Mouse (Mus musculus): Measurements from ENCODE around the gene Ptpn11. TPM values are rescaled to one million over a fixed set of nuclear protein-coding genes. Genes with fewer than 3 reads are reported as not detected.

The Ptpn11 gene
- polyA plus RNA-seq, 1 experiment from 2014 or later, result 21.5 TPM

GRCm38 (mm10) chr5:121157489-121157888 lies 33.7 kb downstream of the Ptpn11 start:
- H3K36me3 ChIP-seq (ENCODE audit: control insufficient read depth, insufficient read depth, low read length), result peaks cover 42% of the 10 kb centered on the region
- H3K4me1 ChIP-seq (replicated peaks; ENCODE audit: control insufficient read depth, insufficient read depth, low read length), result no peaks in the 10 kb centered on the region
- no peaks in the 10 kb centered on the region for H3K27me3 ChIP-seq (replicated peaks; ENCODE audit: control insufficient read depth, insufficient read depth, low read length)
- H3K9me3 ChIP-seq (ENCODE audit: control insufficient read depth, low read length), result no peaks in the 10 kb centered on the region
- no peak for ATAC-seq (replicated peaks; ENCODE audit: low FRiP score)
- no peak for DNase-seq (ENCODE audit: low spot score)
- H3K9ac ChIP-seq (ENCODE audit: low read depth, low read length), result no peak overlapping the region
- H3K27ac ChIP-seq (ENCODE audit: low read depth, low read length), result no peak overlapping the region
- WGBS, result 91% methylated on average over 5 of the region's 5 CpGs
- no peak overlapping the region for H3K4me2 ChIP-seq
- no peak overlapping the region for H3K4me3 ChIP-seq (ENCODE audit: low read depth, low read length)

GRCm38 (mm10) chr5:121157017-121157416 lies 34.2 kb downstream of the Ptpn11 start:
- H3K9ac ChIP-seq (ENCODE audit: low read depth, low read length), result no peak overlapping the region
- no peaks in the 10 kb centered on the region for H3K27me3 ChIP-seq (replicated peaks; ENCODE audit: control insufficient read depth, insufficient read depth, low read length)
- no peaks in the 10 kb centered on the region for H3K9me3 ChIP-seq (ENCODE audit: control insufficient read depth, low read length)
- no peak overlapping the region for H3K27ac ChIP-seq (ENCODE audit: low read depth, low read length)
- H3K4me1 ChIP-seq (replicated peaks; ENCODE audit: control insufficient read depth, insufficient read depth, low read length), result no peaks in the 10 kb centered on the region
- no peak overlapping the region for H3K4me3 ChIP-seq (ENCODE audit: low read depth, low read length)
- no peak for ATAC-seq (replicated peaks; ENCODE audit: low FRiP score)
- H3K4me2 ChIP-seq, result no peak overlapping the region
- WGBS, result 78% methylated on average over 2 of the region's 2 CpGs
- H3K36me3 ChIP-seq (ENCODE audit: control insufficient read depth, insufficient read depth, low read length), result peaks cover 42% of the 10 kb centered on the region
- DNase-seq (ENCODE audit: low spot score), result no peak

- Histone ChIP-seq H3K36me3 (ENCODE audit: control insufficient read depth, insufficient read depth, low read length) (peaks cover 38% of the 10 kb centered on the region), H3K4me2 (no peak overlapping the region), H3K27me3 (replicated peaks; ENCODE audit: control insufficient read depth, insufficient read depth, low read length) (no peaks in the 10 kb centered on the region), H3K4me1 (replicated peaks; ENCODE audit: control insufficient read depth, insufficient read depth, low read length) (no peaks in the 10 kb centered on the region), H3K9ac (ENCODE audit: low read depth, low read length) (no peak overlapping the region), H3K4me3 (ENCODE audit: low read depth, low read length) (no peak overlapping the region), H3K27ac (ENCODE audit: low read depth, low read length) (no peak overlapping the region), H3K9me3 (ENCODE audit: control insufficient read depth, low read length) (no peaks in the 10 kb centered on the region)
- WGBS, result 94% methylated on average over 4 of the region's 4 CpGs
- no peak for ATAC-seq (replicated peaks; ENCODE audit: low FRiP score)
- DNase-seq (ENCODE audit: low spot score), result no peak
Observed at GRCm38 (mm10) chr5:121156121-121156520, 35.1 kb downstream of the Ptpn11 start.

GRCm38 (mm10) chr5:121150684-121151083 lies 40.5 kb downstream of the Ptpn11 start:
- WGBS, result 82% methylated on average over 4 of the region's 4 CpGs
- no peak overlapping the region for H3K27ac ChIP-seq (ENCODE audit: low read depth, low read length)
- H3K9ac ChIP-seq (ENCODE audit: low read depth, low read length), result no peak overlapping the region
- peaks cover 35% of the 10 kb centered on the region for H3K36me3 ChIP-seq (ENCODE audit: control insufficient read depth, insufficient read depth, low read length)
- H3K4me1 ChIP-seq (replicated peaks; ENCODE audit: control insufficient read depth, insufficient read depth, low read length), result no peaks in the 10 kb centered on the region
- H3K27me3 ChIP-seq (replicated peaks; ENCODE audit: control insufficient read depth, insufficient read depth, low read length), result no peaks in the 10 kb centered on the region
- H3K9me3 ChIP-seq (ENCODE audit: control insufficient read depth, low read length), result no peaks in the 10 kb centered on the region
- ATAC-seq (replicated peaks; ENCODE audit: low FRiP score) (no peak), DNase-seq (ENCODE audit: low spot score) (no peak)
- H3K4me2 ChIP-seq, result no peak overlapping the region
- H3K4me3 ChIP-seq (ENCODE audit: low read depth, low read length), result no peak overlapping the region

GRCm38 (mm10) chr5:121149246-121149645 lies 42.0 kb downstream of the Ptpn11 start:
- no peak overlapping the region for H3K27ac ChIP-seq (ENCODE audit: low read depth, low read length)
- peaks cover 38% of the 10 kb centered on the region for H3K36me3 ChIP-seq (ENCODE audit: control insufficient read depth, insufficient read depth, low read length)
- no peak for DNase-seq (ENCODE audit: low spot score)

GRCm38 (mm10) chr5:121146275-121146674 lies 44.9 kb downstream of the Ptpn11 start:
- ATAC-seq (replicated peaks; ENCODE audit: low FRiP score), result no peak
- Histone ChIP-seq H3K4me3 (ENCODE audit: low read depth, low read length) (no peak overlapping the region), H3K27me3 (replicated peaks; ENCODE audit: control insufficient read depth, insufficient read depth, low read length) (no peaks in the 10 kb centered on the region)

More at GRCm38 (mm10) chr5:121149246-121149645, 42.0 kb downstream of the Ptpn11 start:
- WGBS, result 55% methylated on average over 1 of the region's 1 CpGs
- H3K9ac ChIP-seq (ENCODE audit: low read depth, low read length), result no peak overlapping the region
- no peaks in the 10 kb centered on the region for H3K4me1 ChIP-seq (replicated peaks; ENCODE audit: control insufficient read depth, insufficient read depth, low read length)
- no peaks in the 10 kb centered on the region for H3K27me3 ChIP-seq (replicated peaks; ENCODE audit: control insufficient read depth, insufficient read depth, low read length)
- no peak for ATAC-seq (replicated peaks; ENCODE audit: low FRiP score)
- no peak overlapping the region for H3K4me2 ChIP-seq
- no peaks in the 10 kb centered on the region for H3K9me3 ChIP-seq (ENCODE audit: control insufficient read depth, low read length)
- no peak overlapping the region for H3K4me3 ChIP-seq (ENCODE audit: low read depth, low read length)

GRCm38 (mm10) chr5:121145609-121146008 lies 45.6 kb downstream of the Ptpn11 start:
- no peak overlapping the region for H3K9ac ChIP-seq (ENCODE audit: low read depth, low read length)
- H3K27ac ChIP-seq (ENCODE audit: low read depth, low read length), result no peak overlapping the region
- no peaks in the 10 kb centered on the region for H3K27me3 ChIP-seq (replicated peaks; ENCODE audit: control insufficient read depth, insufficient read depth, low read length)
- H3K9me3 ChIP-seq (ENCODE audit: control insufficient read depth, low read length), result no peaks in the 10 kb centered on the region
- DNase-seq (ENCODE audit: low spot score) (no peak), ATAC-seq (replicated peaks; ENCODE audit: low FRiP score) (no peak)
- peaks cover 50% of the 10 kb centered on the region for H3K36me3 ChIP-seq (ENCODE audit: control insufficient read depth, insufficient read depth, low read length)
- 88% methylated on average over 5 of the region's 5 CpGs for WGBS
- H3K4me2 ChIP-seq, result no peak overlapping the region
- no peaks in the 10 kb centered on the region for H3K4me1 ChIP-seq (replicated peaks; ENCODE audit: control insufficient read depth, insufficient read depth, low read length)
- H3K4me3 ChIP-seq (ENCODE audit: low read depth, low read length), result no peak overlapping the region

More at GRCm38 (mm10) chr5:121146275-121146674, 44.9 kb downstream of the Ptpn11 start:
- Histone ChIP-seq H3K4me2 (no peak overlapping the region), H3K9ac (ENCODE audit: low read depth, low read length) (no peak overlapping the region), H3K27ac (ENCODE audit: low read depth, low read length) (no peak overlapping the region), H3K4me1 (replicated peaks; ENCODE audit: control insufficient read depth, insufficient read depth, low read length) (no peaks in the 10 kb centered on the region), H3K36me3 (ENCODE audit: control insufficient read depth, insufficient read depth, low read length) (peaks cover 48% of the 10 kb centered on the region), H3K9me3 (ENCODE audit: control insufficient read depth, low read length) (no peaks in the 10 kb centered on the region)
- DNase-seq (ENCODE audit: low spot score), result no peak
- 97% methylated on average over 5 of the region's 5 CpGs for WGBS

- Histone ChIP-seq H3K9ac (ENCODE audit: low read depth, low read length) (no peak overlapping the region), H3K36me3 (ENCODE audit: control insufficient read depth, insufficient read depth, low read length) (peaks cover 50% of the 10 kb centered on the region), H3K27ac (ENCODE audit: low read depth, low read length) (no peak overlapping the region), H3K27me3 (replicated peaks; ENCODE audit: control insufficient read depth, insufficient read depth, low read length) (no peaks in the 10 kb centered on the region), H3K4me2 (no peak overlapping the region), H3K4me3 (ENCODE audit: low read depth, low read length) (no peak overlapping the region), H3K9me3 (ENCODE audit: control insufficient read depth, low read length) (no peaks in the 10 kb centered on the region), H3K4me1 (replicated peaks; ENCODE audit: control insufficient read depth, insufficient read depth, low read length) (no peaks in the 10 kb centered on the region)
- ATAC-seq (replicated peaks; ENCODE audit: low FRiP score) (no peak), DNase-seq (ENCODE audit: low spot score) (no peak)
- 93% methylated on average over 13 of the region's 13 CpGs for WGBS
Observed at GRCm38 (mm10) chr5:121144441-121145238, 46.6 kb downstream of the Ptpn11 start.

All from liver, embryonic 11.5 days (tissue).